Mouse (Mus musculus) left cerebral cortex, postnatal 36 days (tissue): ENCODE data around the gene Ppm1h. TPM values are rescaled to one million over a fixed set of nuclear protein-coding genes. Genes with fewer than 3 reads are reported as not detected.
"Not testable (repeated sequence)": the region's sequence is repeated elsewhere in the genome, so short reads cannot be mapped to it uniquely, and the experiment has no call there.

Experiments used
- DNase-seq, 2 experiments: peaks; one replicate each; pipeline ENCODE4 v3.0.0; 2021 to 2022; ENCODE audit warnings: low spot score in 2 of 2, mixed read lengths in 1 of 2
- intact Hi-C: fragments of 180-260 bp; cut with DNase I; formaldehyde crosslinking; loops from one replicate; pipeline ENCODE4 v1.15.1; 2025
- total RNA-seq, 2 experiments: library from RNA; stranded (reverse); gene quantifications; 2 replicates each; pipeline ENCODE4 v1.2.3; 2021

The Ppm1h gene
- total RNA-seq, 2 experiments from 2014 or later = 95.4 to 106 TPM

GRCm38 (mm10) chr10:122909406-122910032 lies 231.0 kb downstream of the Ppm1h start:
- intact Hi-C loops = loop anchor here (5.0 to 10.0 kb wide), 4 partner anchors 32 to 105 kb away; no protein-coding TSS in a partner anchor
- no peak for DNase-seq

DNA sequence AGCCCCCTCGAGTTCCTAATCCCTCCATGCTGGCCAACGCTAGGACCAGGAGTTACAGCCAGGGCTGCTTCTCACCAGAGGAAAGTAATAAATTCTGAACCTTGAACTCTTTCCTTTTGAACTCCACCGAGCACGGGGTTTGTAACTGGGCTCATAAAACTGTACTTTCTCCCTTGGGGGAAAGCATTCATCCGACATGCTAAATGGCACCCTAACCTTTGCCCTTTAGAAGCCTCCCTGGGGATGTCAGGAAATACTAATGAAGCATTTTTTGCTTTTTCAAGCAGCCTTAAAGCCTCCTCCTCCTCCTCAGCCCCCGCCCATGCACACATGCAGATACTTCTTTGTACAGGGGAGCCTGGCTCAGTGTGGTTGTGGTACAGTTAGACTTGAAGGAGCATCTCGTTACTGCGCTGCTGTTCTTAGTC lies 232.2 kb downstream of the Ppm1h start:
- intact Hi-C loops = loop anchor here (5.0 to 10.0 kb wide), 4 partner anchors 34 to 106 kb away; no protein-coding TSS in a partner anchor
- DNase-seq = no peak

- intact Hi-C loops = loop anchor here (5.0 to 10.0 kb wide), 4 partner anchors 34 to 107 kb away; no protein-coding TSS in a partner anchor
These were observed 233.1 kb downstream of the Ppm1h start for GRCm38 (mm10) chr10:122911668-122912067.

DNA sequence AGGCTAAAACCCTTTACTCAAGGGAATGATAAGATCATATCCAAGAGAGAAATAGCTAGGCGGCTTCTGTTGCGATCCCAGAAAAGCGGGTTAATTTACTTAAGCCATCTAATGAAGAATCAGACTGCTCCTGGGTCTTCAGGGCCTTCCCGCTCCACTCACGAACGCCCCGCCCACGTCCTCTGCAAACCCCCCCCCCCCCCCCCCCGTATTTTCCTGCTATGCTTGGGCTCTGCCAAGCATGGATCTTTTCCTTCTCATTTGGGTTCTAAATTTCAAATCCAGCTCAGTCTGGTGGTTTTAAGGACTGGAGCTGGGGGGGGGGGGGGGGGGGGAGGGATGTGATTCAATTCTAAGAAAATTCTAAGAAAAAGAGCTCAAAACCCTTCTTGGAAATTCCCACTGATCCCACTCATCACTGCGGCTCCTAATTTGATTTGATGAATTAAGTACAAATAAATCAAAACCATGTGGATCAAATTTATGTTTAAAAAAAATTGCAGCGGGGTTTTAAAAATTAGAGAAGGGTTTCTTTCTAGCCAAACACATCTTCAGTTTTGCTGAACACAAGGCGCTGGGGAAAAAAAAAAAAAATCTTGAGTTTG lies 233.6 kb downstream of the Ppm1h start:
- no peak for DNase-seq
- intact Hi-C loops = loop anchor here (5.0 to 10.0 kb wide), 4 partner anchors 35 to 107 kb away; no protein-coding TSS in a partner anchor

More at GRCm38 (mm10) chr10:122911668-122912067, 233.1 kb downstream of the Ppm1h start:
- no peak for DNase-seq

DNA sequence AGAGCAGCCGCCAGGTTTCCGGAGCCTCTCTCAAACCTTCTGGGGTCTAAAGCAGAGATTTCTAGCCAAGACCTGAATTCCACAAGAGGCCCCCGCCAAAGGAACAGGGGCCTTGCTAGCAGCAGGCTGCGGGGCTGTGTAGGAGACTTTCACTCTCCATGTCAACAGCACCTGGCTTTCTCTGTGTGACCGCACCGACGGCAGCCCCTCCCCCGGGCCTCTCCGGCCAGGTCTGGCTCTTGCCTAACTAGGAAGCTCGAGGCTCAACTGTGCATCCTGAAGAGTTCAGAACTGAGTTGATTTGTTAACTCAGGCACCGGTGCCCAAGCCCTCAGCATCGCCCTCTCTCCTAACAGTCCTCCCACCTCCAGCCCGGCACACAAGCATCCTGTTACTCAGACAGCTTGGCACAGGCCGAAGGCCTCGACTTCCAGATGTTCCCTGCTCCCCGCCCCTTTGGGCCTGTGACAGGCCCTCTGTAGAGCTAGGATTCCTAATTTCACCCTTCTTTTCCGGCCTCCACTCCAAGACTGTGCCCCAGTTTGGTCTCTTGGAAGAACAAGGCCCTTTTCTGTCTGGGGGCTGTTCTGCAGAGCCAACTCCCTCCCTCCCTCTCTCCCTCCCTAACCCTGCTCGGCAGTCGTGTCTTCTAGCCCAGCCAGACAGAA lies 234.3 kb downstream of the Ppm1h start:
- DNase-seq = peak; percentile 64 to 74
- intact Hi-C loops = loop anchor here (5.0 to 10.0 kb wide), 4 partner anchors 36 to 108 kb away; no protein-coding TSS in a partner anchor

DNA sequence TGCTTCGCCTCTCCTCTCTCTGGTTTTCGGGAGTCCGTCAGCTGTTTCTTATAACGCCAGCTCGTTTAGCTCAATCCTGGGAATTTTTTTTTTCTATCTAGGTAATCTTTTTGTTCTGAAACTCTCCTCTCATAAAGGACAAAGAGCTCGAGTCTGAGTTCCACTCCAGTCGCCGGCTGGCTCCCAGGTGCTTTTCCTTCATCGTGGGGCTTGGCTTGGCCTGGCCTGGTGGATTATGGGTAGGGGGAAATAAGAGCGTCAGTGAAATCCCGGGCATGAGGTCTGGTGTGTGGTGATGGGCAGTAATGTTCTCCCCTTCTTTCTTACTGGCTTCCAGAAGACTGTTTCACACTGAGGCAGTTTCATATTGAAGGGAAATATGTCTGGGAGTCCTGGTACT lies 234.8 kb downstream of the Ppm1h start:
- no peak for DNase-seq
- intact Hi-C loops = loop anchor here (5.0 to 10.0 kb wide), 4 partner anchors 36 to 109 kb away; no protein-coding TSS in a partner anchor

GRCm38 (mm10) chr10:122915905-122916304 lies 237.3 kb downstream of the Ppm1h start:
- intact Hi-C loops = loop anchor here (10.0 kb wide), 1 partner anchor 111 kb away; no protein-coding TSS in a partner anchor
- DNase-seq = no peak

DNA sequence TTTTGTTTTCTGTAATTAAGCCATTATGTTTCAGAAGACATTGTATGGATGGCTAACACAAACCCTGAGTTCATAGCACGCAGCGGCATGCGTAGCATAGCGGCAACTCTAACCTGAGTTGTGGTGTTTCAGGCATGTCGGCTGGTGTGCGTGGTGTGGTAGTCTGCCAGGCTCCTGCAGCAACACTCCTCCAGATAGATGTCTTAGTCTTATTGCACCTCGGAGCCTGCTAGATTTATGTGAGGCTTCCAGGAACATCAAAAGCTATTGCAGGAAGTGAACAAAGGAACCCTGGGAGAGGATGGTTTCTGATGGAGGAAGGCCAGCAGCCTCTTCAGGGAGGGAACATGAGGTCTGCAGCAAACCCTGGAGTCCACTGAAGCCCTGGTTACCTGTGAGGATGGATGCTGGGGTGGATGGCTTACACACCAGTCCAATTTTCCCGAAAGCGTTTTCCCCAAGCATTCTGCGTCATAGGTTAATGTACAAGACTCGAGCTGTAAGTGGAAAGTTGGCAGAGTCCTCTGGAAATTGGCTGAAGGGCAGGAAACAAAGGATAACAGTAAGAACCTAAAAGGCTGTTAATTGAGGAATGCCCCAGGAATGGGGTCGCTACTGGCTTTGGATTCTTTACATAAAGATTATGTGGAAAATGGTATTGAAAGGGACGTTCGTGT lies 239.2 kb downstream of the Ppm1h start:
- peak in 1 of 2 experiments; percentile 40 for DNase-seq
- intact Hi-C loops = loop anchor here (10.0 kb wide), 1 partner anchor 113 kb away; no protein-coding TSS in a partner anchor

DNA sequence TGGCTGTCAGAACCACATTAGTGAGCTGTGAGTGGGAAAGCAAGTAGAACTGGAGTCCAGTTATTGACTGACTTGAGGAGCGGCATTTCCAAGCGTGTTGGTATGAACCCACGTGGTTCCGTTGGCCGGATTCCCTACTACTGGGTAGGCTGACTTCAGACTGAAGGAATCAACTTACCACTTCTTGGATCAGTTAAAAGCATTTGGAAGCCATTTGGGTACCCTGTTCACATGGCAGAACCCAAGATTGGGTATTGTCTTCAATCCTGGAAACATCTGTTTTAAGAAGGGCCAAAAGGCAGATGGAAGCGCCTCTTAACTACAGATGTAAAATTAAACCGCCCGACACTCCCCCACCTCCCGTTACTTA lies 239.7 kb downstream of the Ppm1h start:
- intact Hi-C loops = loop anchor here (10.0 kb wide), 1 partner anchor 114 kb away; no protein-coding TSS in a partner anchor
- DNase-seq = no peak

GRCm38 (mm10) chr10:122918754-122919153 lies 240.2 kb downstream of the Ppm1h start:
- intact Hi-C loops = loop anchor here (10.0 kb wide), 1 partner anchor 114 kb away; no protein-coding TSS in a partner anchor
- no peak for DNase-seq

GRCm38 (mm10) chr10:122919416-122919815 lies 240.9 kb downstream of the Ppm1h start:
- intact Hi-C loops = loop anchor here (10.0 kb wide), 1 partner anchor 115 kb away; no protein-coding TSS in a partner anchor
- DNase-seq = no peak

DNA sequence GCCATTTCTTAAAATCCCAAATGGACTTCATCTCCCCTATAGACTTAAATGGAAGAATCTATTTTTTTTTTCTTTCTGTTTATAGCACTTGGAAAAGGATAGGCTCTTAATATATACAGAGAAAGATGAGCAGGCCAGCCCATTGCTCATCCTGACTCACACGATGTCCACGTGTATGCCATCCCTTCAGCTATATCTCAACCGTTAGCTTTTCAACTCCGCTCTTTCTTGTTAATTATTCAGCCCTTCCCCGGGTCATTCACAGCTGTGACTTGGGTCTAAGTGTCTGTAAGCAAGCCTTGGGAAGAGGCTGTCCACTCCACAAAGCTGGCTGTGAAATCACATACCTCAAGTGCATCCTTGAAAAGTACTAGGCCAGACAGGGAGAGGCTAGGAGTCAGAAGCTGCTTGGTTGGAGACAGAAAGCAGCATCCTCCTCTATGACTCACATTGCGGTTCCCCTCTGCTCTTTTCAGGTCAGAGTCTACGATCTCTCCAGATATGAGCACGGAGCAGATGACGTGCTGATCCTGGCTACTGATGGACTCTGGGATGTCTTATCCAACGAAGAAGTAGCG lies 241.7 kb downstream of the Ppm1h start:
- intact Hi-C loops = no loop called here
- no peak for DNase-seq

DNA sequence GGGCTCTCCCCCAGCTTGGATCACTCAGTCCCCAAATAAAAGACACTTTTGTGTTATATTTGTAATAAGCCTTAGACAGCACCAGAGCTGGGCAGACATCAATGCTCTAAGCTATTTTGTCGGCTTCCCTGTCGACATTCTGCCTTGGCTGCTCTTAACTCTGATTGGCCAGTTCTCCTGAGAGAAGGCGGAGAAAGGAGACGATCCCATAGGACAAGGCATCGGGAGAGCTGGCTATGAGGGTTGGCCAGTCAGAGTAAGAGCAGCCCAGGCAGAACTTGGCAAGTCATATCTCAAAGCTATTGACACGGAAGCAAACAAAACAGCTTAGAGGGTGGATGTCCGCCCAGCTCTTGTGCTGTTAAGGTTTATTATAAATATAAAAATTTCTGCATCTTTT lies 243.7 kb downstream of the Ppm1h start:
- DNase-seq = no peak
- intact Hi-C loops = no loop called here

GRCm38 (mm10) chr10:122924571-122924970 lies 246.0 kb downstream of the Ppm1h start:
- intact Hi-C loops = not testable (repeated sequence)

DNA sequence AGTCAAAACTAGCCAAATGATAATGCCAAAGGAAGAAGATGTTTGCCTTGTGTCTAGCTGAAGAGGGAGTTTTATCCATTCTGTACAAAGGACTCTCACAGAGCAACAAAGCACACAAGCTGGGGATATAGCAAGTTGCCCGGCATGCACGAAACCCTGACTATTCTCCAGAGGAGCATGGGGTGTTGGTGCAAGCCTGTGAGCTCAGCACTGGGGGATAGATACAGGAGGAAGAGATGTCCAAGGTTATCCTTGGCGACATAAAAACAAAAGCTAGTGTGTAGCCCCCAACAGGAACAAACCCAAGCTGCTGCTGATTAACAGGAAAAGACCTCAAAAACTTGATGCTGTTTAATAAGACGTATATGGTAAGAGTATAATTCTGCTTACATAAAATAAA lies 247.7 kb downstream of the Ppm1h start:
- no peak for DNase-seq
- intact Hi-C loops = no loop called here

More at GRCm38 (mm10) chr10:122924571-122924970, 246.0 kb downstream of the Ppm1h start:
- DNase-seq = not testable (repeated sequence)

GRCm38 (mm10) chr10:122930520-122930919 lies 252.0 kb downstream of the Ppm1h start:
- no peak for DNase-seq
- intact Hi-C loops = loop anchor here (5.0 kb wide), 1 partner anchor 57 kb away; no protein-coding TSS in a partner anchor

- intact Hi-C loops = loop anchor here (5.0 kb wide), 1 partner anchor 56 kb away; no protein-coding TSS in a partner anchor
- peak; percentile 65 to 72 for DNase-seq
These were observed 252.8 kb downstream of the Ppm1h start for GRCm38 (mm10) chr10:122931193-122931832.

- intact Hi-C loops = loop anchor here (5.0 kb wide), 1 partner anchor 55 kb away; no protein-coding TSS in a partner anchor
These were observed 253.4 kb downstream of the Ppm1h start for GRCm38 (mm10) chr10:122931851-122932550.

More at GRCm38 (mm10) chr10:122931851-122932550, 253.4 kb downstream of the Ppm1h start:
- DNase-seq = no peak
